Mouse (Mus musculus) testis, adult 2 months (tissue): ENCODE results near the gene Rad51b.

ENCODE experiments used
- CTCF ChIP-seq: fragments of 200-500 bp; IDR thresholded peaks from 2 replicates; pipeline ENCODE4 v1.5.1; 2012; ENCODE audit warnings: low read depth, mild to moderate bottlenecking, inconsistent platforms, low read length, moderate library complexity; ENCODE audit not compliant: control insufficient read depth, insufficient read depth, insufficient replicate concordance
- POLR2A ChIP-seq: fragments of 200-500 bp; IDR thresholded peaks from 2 replicates; pipeline ENCODE4 v1.6.1; 2012; ENCODE audit warnings: low read depth, mild to moderate bottlenecking, inconsistent platforms, low read length, moderate library complexity; ENCODE audit not compliant: control insufficient read depth

DNA sequence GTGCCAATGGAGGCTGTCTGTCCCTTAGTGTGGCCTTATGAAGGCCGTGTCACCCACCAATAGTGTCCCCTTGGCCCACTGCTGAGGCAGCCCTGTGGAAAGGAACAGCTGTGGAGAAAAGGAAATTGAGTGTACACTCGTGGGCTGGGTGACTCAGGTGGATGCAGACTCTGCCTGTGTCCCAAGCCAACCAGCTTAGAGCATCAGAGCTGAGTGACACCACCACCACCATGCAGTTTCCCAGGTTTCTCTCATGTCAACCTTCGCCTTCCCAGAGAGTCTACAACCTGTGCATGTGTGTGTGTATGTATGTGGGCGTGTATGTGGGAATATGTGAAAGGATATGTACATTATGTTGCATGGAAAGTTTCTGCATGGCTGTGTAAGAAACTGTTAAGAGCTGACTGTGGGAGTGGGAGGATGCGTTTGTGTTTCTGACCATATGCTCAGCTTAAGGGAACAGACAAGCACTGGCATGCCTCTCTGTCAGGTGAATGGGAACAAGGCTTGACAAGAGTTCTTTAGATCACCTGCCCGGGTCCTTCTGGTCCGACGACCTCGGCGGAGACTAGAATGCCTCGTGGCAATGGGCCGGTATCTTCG is 17.5 kb upstream of the Rad51b start:
- TF ChIP-seq CTCF = no peak
- TF ChIP-seq POLR2A = no peak
